Mouse (Mus musculus): Measurements from ENCODE around the gene Tmem141. TPM values are rescaled to one million over a fixed set of nuclear protein-coding genes. Genes with fewer than 3 reads are reported as not detected.

Gene Tmem141
- polyA plus RNA-seq (2014; fragmentation: Nextera tagmentation; extraction: Ambion mirVana), result 27.9 and 32.8 TPM in 2 replicates

GRCm38 (mm10) chr2:25621229-25622200 is at the start of gene Tmem141:
Tmem141 (minus strand) TSS chr2:25622005.
- Histone ChIP-seq H3K9ac (ENCODE audit: low read length) (peak within 1 kb of the TSS; percentile 67), H3K4me2 (ENCODE audit: low read length) (peak within 1 kb of the TSS; percentile 67), H3K9me3 (replicated peaks; ENCODE audit: control insufficient read depth, low read length) (no peaks in the 10 kb centered on the region), H3K27me3 (replicated peaks; ENCODE audit: control insufficient read depth, insufficient read depth, low read length) (peaks cover 15% of the 10 kb centered on the region), H3K36me3 (ENCODE audit: control insufficient read depth, insufficient read depth, low read length) (no peaks in the 10 kb centered on the region), H3K27ac (ENCODE audit: low read depth, low read length) (no peak within 1 kb of the TSS), H3K4me3 (ENCODE audit: low read depth, low read length) (peak within 1 kb of the TSS; percentile 36), H3K4me1 (ENCODE audit: control insufficient read depth, insufficient read depth, low read length) (peaks cover 7% of the 10 kb centered on the region; the same call in 1 of the 2 replicates)
- DNase-seq (ENCODE audit: low spot score) (peak; percentile 82), ATAC-seq (peak; percentile 93)
- WGBS, result 5% methylated on average over 34 of the region's 34 CpGs

- DNase-seq (ENCODE audit: low spot score) (no peak), ATAC-seq (no peak)
- Histone ChIP-seq H3K9ac (ENCODE audit: low read length) (no peak overlapping the region), H3K9me3 (replicated peaks; ENCODE audit: control insufficient read depth, low read length) (no peaks in the 10 kb centered on the region), H3K4me3 (ENCODE audit: low read depth, low read length) (no peak overlapping the region), H3K27ac (ENCODE audit: low read depth, low read length) (no peak overlapping the region), H3K4me1 (ENCODE audit: control insufficient read depth, insufficient read depth, low read length) (no peaks in the 10 kb centered on the region), H3K4me2 (ENCODE audit: low read length) (no peak overlapping the region), H3K36me3 (ENCODE audit: control insufficient read depth, insufficient read depth, low read length) (no peaks in the 10 kb centered on the region), H3K27me3 (replicated peaks; ENCODE audit: control insufficient read depth, insufficient read depth, low read length) (no peaks in the 10 kb centered on the region)
- 77% methylated on average over 1 of the region's 1 CpGs for WGBS
Measured at GRCm38 (mm10) chr2:25666516-25666915, 44.7 kb upstream of the Tmem141 start.

GRCm38 (mm10) chr2:25664125-25664524 is 42.3 kb upstream of the Tmem141 start:
- H3K9me3 ChIP-seq (replicated peaks; ENCODE audit: control insufficient read depth, low read length), result no peaks in the 10 kb centered on the region
- ATAC-seq, result no peak
- no peak overlapping the region for H3K4me2 ChIP-seq (ENCODE audit: low read length)
- WGBS, result 89% methylated on average over 5 of the region's 5 CpGs
- no peak overlapping the region for H3K9ac ChIP-seq (ENCODE audit: low read length)
- DNase-seq (ENCODE audit: low spot score), result no peak
- no peaks in the 10 kb centered on the region for H3K36me3 ChIP-seq (ENCODE audit: control insufficient read depth, insufficient read depth, low read length)
- no peaks in the 10 kb centered on the region for H3K27me3 ChIP-seq (replicated peaks; ENCODE audit: control insufficient read depth, insufficient read depth, low read length)
- no peak overlapping the region for H3K27ac ChIP-seq (ENCODE audit: low read depth, low read length)
- H3K4me3 ChIP-seq (ENCODE audit: low read depth, low read length), result no peak overlapping the region
- H3K4me1 ChIP-seq (ENCODE audit: control insufficient read depth, insufficient read depth, low read length), result no peaks in the 10 kb centered on the region

- Histone ChIP-seq H3K9me3 (replicated peaks; ENCODE audit: control insufficient read depth, low read length) (no peaks in the 10 kb centered on the region), H3K4me3 (ENCODE audit: low read depth, low read length) (no peak overlapping the region), H3K27me3 (replicated peaks; ENCODE audit: control insufficient read depth, insufficient read depth, low read length) (no peaks in the 10 kb centered on the region), H3K9ac (ENCODE audit: low read length) (no peak overlapping the region), H3K27ac (ENCODE audit: low read depth, low read length) (no peak overlapping the region), H3K36me3 (ENCODE audit: control insufficient read depth, insufficient read depth, low read length) (no peaks in the 10 kb centered on the region), H3K4me2 (ENCODE audit: low read length) (no peak overlapping the region), H3K4me1 (ENCODE audit: control insufficient read depth, insufficient read depth, low read length) (no peaks in the 10 kb centered on the region)
- ATAC-seq (no peak), DNase-seq (ENCODE audit: low spot score) (peak; percentile 27)
- 63% methylated on average over 1 of the region's 1 CpGs for WGBS
Measured at GRCm38 (mm10) chr2:25663511-25663910, 41.7 kb upstream of the Tmem141 start.

- ATAC-seq (no peak), DNase-seq (ENCODE audit: low spot score) (no peak)
- Histone ChIP-seq H3K27me3 (replicated peaks; ENCODE audit: control insufficient read depth, insufficient read depth, low read length) (no peaks in the 10 kb centered on the region), H3K9me3 (replicated peaks; ENCODE audit: control insufficient read depth, low read length) (no peaks in the 10 kb centered on the region), H3K4me3 (ENCODE audit: low read depth, low read length) (no peak overlapping the region), H3K9ac (ENCODE audit: low read length) (no peak overlapping the region), H3K4me1 (ENCODE audit: control insufficient read depth, insufficient read depth, low read length) (no peaks in the 10 kb centered on the region), H3K4me2 (ENCODE audit: low read length) (no peak overlapping the region), H3K36me3 (ENCODE audit: control insufficient read depth, insufficient read depth, low read length) (no peaks in the 10 kb centered on the region), H3K27ac (ENCODE audit: low read depth, low read length) (no peak overlapping the region)
- WGBS, result 84% methylated on average over 6 of the region's 6 CpGs
Measured at GRCm38 (mm10) chr2:25661245-25661970, 39.6 kb upstream of the Tmem141 start.

- H3K4me2 ChIP-seq (ENCODE audit: low read length), result no peak overlapping the region
- no peak overlapping the region for H3K4me3 ChIP-seq (ENCODE audit: low read depth, low read length)
- ATAC-seq (no peak), DNase-seq (ENCODE audit: low spot score) (no peak)
- H3K27me3 ChIP-seq (replicated peaks; ENCODE audit: control insufficient read depth, insufficient read depth, low read length), result no peaks in the 10 kb centered on the region
- H3K9ac ChIP-seq (ENCODE audit: low read length), result no peak overlapping the region
- no peaks in the 10 kb centered on the region for H3K36me3 ChIP-seq (ENCODE audit: control insufficient read depth, insufficient read depth, low read length)
- 95% methylated on average over 8 of the region's 8 CpGs for WGBS
- no peak overlapping the region for H3K27ac ChIP-seq (ENCODE audit: low read depth, low read length)
- H3K9me3 ChIP-seq (replicated peaks; ENCODE audit: control insufficient read depth, low read length), result no peaks in the 10 kb centered on the region
- no peaks in the 10 kb centered on the region for H3K4me1 ChIP-seq (ENCODE audit: control insufficient read depth, insufficient read depth, low read length)
Measured at GRCm38 (mm10) chr2:25660279-25660678, 38.5 kb upstream of the Tmem141 start.

GRCm38 (mm10) chr2:25657652-25658051 is 35.8 kb upstream of the Tmem141 start, which contains the start of gene Lcn5:
Lcn5 (plus strand) TSS chr2:25657952.
- Histone ChIP-seq H3K36me3 (ENCODE audit: control insufficient read depth, insufficient read depth, low read length) (no peaks in the 10 kb centered on the region), H3K9ac (ENCODE audit: low read length) (no peak within 1 kb of the TSS), H3K27ac (ENCODE audit: low read depth, low read length) (no peak within 1 kb of the TSS), H3K4me3 (ENCODE audit: low read depth, low read length) (no peak within 1 kb of the TSS), H3K9me3 (replicated peaks; ENCODE audit: control insufficient read depth, low read length) (no peaks in the 10 kb centered on the region), H3K4me2 (ENCODE audit: low read length) (no peak within 1 kb of the TSS), H3K27me3 (replicated peaks; ENCODE audit: control insufficient read depth, insufficient read depth, low read length) (no peaks in the 10 kb centered on the region), H3K4me1 (ENCODE audit: control insufficient read depth, insufficient read depth, low read length) (no peaks in the 10 kb centered on the region)
- no peak for ATAC-seq
- no peak for DNase-seq (ENCODE audit: low spot score)

- Histone ChIP-seq H3K9ac (ENCODE audit: low read length) (no peak overlapping the region), H3K27me3 (replicated peaks; ENCODE audit: control insufficient read depth, insufficient read depth, low read length) (no peaks in the 10 kb centered on the region), H3K36me3 (ENCODE audit: control insufficient read depth, insufficient read depth, low read length) (no peaks in the 10 kb centered on the region), H3K27ac (ENCODE audit: low read depth, low read length) (no peak overlapping the region), H3K4me3 (ENCODE audit: low read depth, low read length) (no peak overlapping the region), H3K4me2 (ENCODE audit: low read length) (no peak overlapping the region), H3K4me1 (ENCODE audit: control insufficient read depth, insufficient read depth, low read length) (no peaks in the 10 kb centered on the region), H3K9me3 (replicated peaks; ENCODE audit: control insufficient read depth, low read length) (no peaks in the 10 kb centered on the region)
- ATAC-seq (no peak), DNase-seq (ENCODE audit: low spot score) (peak; percentile 1)
- WGBS, result 75% methylated on average over 4 of the region's 4 CpGs
Measured at GRCm38 (mm10) chr2:25657246-25657645, 35.4 kb upstream of the Tmem141 start.
